Mouse (Mus musculus) embryo, embryonic 10 days (tissue): ENCODE results near the gene Vdac1.

Source experiments
- DNase-seq: peaks from one replicate; pipeline ENCODE4 v3.0.0-alpha.2; 2015; ENCODE audit warnings: low spot score

The Vdac1 gene

GRCm38 (mm10) chr11:52360471-52361277 is at the start of gene Vdac1:
Gene Vdac1, plus strand, starts transcription at chr11:52360860.
- peak; percentile 91 for DNase-seq

- peak; percentile 47 for DNase-seq
These were observed 46.4 kb upstream of the Vdac1 start for GRCm38 (mm10) chr11:52314102-52314793.

GRCm38 (mm10) chr11:52318445-52318844 is 42.2 kb upstream of the Vdac1 start:
- no peak for DNase-seq

GRCm38 (mm10) chr11:52319664-52320063 is 41.0 kb upstream of the Vdac1 start:
- DNase-seq: no peak

GRCm38 (mm10) chr11:52320529-52320928 is 40.1 kb upstream of the Vdac1 start:
- no peak for DNase-seq

GRCm38 (mm10) chr11:52321540-52321939 is 39.1 kb upstream of the Vdac1 start:
- DNase-seq: no peak

GRCm38 (mm10) chr11:52324442-52325367 is 36.0 kb upstream of the Vdac1 start:
- no peak for DNase-seq

- no peak for DNase-seq
These were observed 33.3 kb upstream of the Vdac1 start for GRCm38 (mm10) chr11:52327313-52327712.

GRCm38 (mm10) chr11:52332421-52333118 is 28.1 kb upstream of the Vdac1 start:
- peak; percentile 24 for DNase-seq

GRCm38 (mm10) chr11:52333616-52334015 is 27.0 kb upstream of the Vdac1 start:
- no peak for DNase-seq

- DNase-seq: no peak
These were observed 25.4 kb upstream of the Vdac1 start for GRCm38 (mm10) chr11:52335263-52335662.

- DNase-seq: no peak
These were observed 24.7 kb upstream of the Vdac1 start for GRCm38 (mm10) chr11:52335924-52336323.

- DNase-seq: no peak
These were observed 22.9 kb upstream of the Vdac1 start for GRCm38 (mm10) chr11:52337651-52338295.

GRCm38 (mm10) chr11:52338351-52338750 is 22.3 kb upstream of the Vdac1 start:
- no peak for DNase-seq

- no peak for DNase-seq
These were observed 21.6 kb upstream of the Vdac1 start for GRCm38 (mm10) chr11:52339098-52339497.

GRCm38 (mm10) chr11:52339512-52339911 is 21.1 kb upstream of the Vdac1 start:
- no peak for DNase-seq

- no peak for DNase-seq
These were observed 20.4 kb upstream of the Vdac1 start for GRCm38 (mm10) chr11:52340123-52340864.

- DNase-seq: no peak
These were observed 19.7 kb upstream of the Vdac1 start for GRCm38 (mm10) chr11:52341001-52341400.

- DNase-seq: no peak
These were observed 19.2 kb upstream of the Vdac1 start for GRCm38 (mm10) chr11:52341476-52341875.

GRCm38 (mm10) chr11:52342296-52342695 is 18.4 kb upstream of the Vdac1 start:
- DNase-seq: no peak
